Mouse (Mus musculus): ENCODE measurements around the gene Prss1.
"Not testable (repeated sequence)": the region's sequence is repeated elsewhere in the genome, so short reads cannot be mapped to it uniquely, and the experiment has no call there.

Prss1 gene

GRCm38 (mm10) chr6:41458632-41459031 lies at the start of gene Prss1:
TSS of gene Prss1 (plus strand) at chr6:41458932.
- not testable (repeated sequence) for DNase-seq (ENCODE audit: low spot score)

- DNase-seq (ENCODE audit: low spot score), result not testable (repeated sequence)
Observed at GRCm38 (mm10) chr6:41442261-41442660, 16.5 kb upstream of the Prss1 start.

GRCm38 (mm10) chr6:41446045-41446444 lies 12.7 kb upstream of the Prss1 start, which contains the start of gene Gm10334:
TSS of gene Gm10334 (minus strand) at chr6:41446145.
- DNase-seq (ENCODE audit: low spot score), result not testable (repeated sequence)

- no peak for DNase-seq (ENCODE audit: low spot score)
Observed at GRCm38 (mm10) chr6:41499374-41499773, 40.6 kb downstream of the Prss1 start.

GRCm38 (mm10) chr6:41504915-41505314 lies 46.2 kb downstream of the Prss1 start:
- DNase-seq (ENCODE audit: low spot score), result no peak

- DNase-seq (ENCODE audit: low spot score), result no peak
Observed at GRCm38 (mm10) chr6:41505323-41505722, 46.6 kb downstream of the Prss1 start.

Measured in testis, postnatal 14 days (tissue).